Mouse (Mus musculus) central nervous system, embryonic 18 days (tissue): ENCODE data around the gene Pax7. TPM values are rescaled to one million over a fixed set of nuclear protein-coding genes. Genes with fewer than 3 reads are reported as not detected.

Experiments
- polyA plus RNA-seq: library from polyadenylated mRNA; depleted of rRNA; stranded (reverse); fragments of >200 nt; gene quantifications from 2 replicates; pipeline ENCODE4 v1.2.3, GENCODE M21; 2012; rRNA removed

Pax7 gene
- polyA plus RNA-seq, result 2.6 and 3.0 TPM in 2 replicates

GRCm38 (mm10) chr4:139833036-139833634 is at the start of gene Pax7:
Gene Pax7, minus strand, starts transcription at chr4:139833528.

Other genes starting within 250 kb of the Pax7 start
- gene Gm21969, start 230.3 kb downstream of the Pax7 start, polyA plus RNA-seq, result 0.03 TPM in 1 of 2 replicates, not detected in the other
- 28.2 and 29.6 TPM in 2 replicates for gene Aldh4a1, start 210.7 kb downstream of the Pax7 start, polyA plus RNA-seq
- gene Tas1r2, start 180.0 kb downstream of the Pax7 start, polyA plus RNA-seq, result not detected in 2 replicates
- gene Klhdc7a, start 134.5 kb upstream of the Pax7 start, polyA plus RNA-seq, result 0.34 and 0.52 TPM in 2 replicates